Mouse (Mus musculus) G1E (cell line): Measurements from ENCODE around the gene Rnf220.

Experiments used
- CTCF ChIP-seq: IDR thresholded peaks from 2 replicates; pipeline ENCODE4 v1.5.1; 2012; ENCODE audit warnings: low read depth, low read length, inconsistent platforms, mixed read lengths
- GATA1 ChIP-seq: IDR thresholded peaks from 2 replicates; pipeline ENCODE4 v1.6.1; 2012; ENCODE audit warnings: borderline replicate concordance, low read length, inconsistent platforms, mixed read lengths
- POLR2AphosphoS5 ChIP-seq: IDR thresholded peaks from 2 replicates; pipeline ENCODE4 v1.6.1; 2012; ENCODE audit warnings: low read depth, low read length, inconsistent platforms; ENCODE audit not compliant: insufficient replicate concordance

GRCm38 (mm10) chr4:117518246-117518645, 21.4 kb upstream of the Rnf220 start:
- no peak for TF ChIP-seq GATA1
- TF ChIP-seq POLR2AphosphoS5: no peak
- TF ChIP-seq CTCF: no peak
